Mouse (Mus musculus) stomach, postnatal 0 days (tissue): ENCODE measurements around the gene Aldh3b3. TPM values are rescaled to one million over a fixed set of nuclear protein-coding genes. Genes with fewer than 3 reads are reported as not detected.

Experiments used
- ATAC-seq: fragments of 200-750 bp; cut with Nextera tagmentation; 2 replicates; pipeline ENCODE4 v1.8.0; 2017; ENCODE audit not compliant: low FRiP score, low TSS enrichment
- DNase-seq: peaks from one replicate; pipeline ENCODE4 v3.0.0-alpha.2; 2016; ENCODE audit warnings: low spot score
- H3K27ac ChIP-seq: fragments of 300-500 bp; sonication (generic); replicated peaks from 2 replicates; pipeline ENCODE4 v1.5.1; 2014; ENCODE audit warnings: mild to moderate bottlenecking, control low read depth
- H3K27me3 ChIP-seq: fragments of 300-500 bp; sonication (generic); 2 replicates; pipeline ENCODE4 v1.6.1; 2014; ENCODE audit warnings: low read length; ENCODE audit not compliant: control insufficient read depth, insufficient read depth
- H3K36me3 ChIP-seq: fragments of 300-500 bp; sonication (generic); 2 replicates; pipeline ENCODE4 v1.6.1; 2014; ENCODE audit warnings: low read length, mixed read lengths; ENCODE audit not compliant: control insufficient read depth, insufficient read depth
- H3K4me1 ChIP-seq: fragments of 300-500 bp; sonication (generic); replicated peaks from 2 replicates; pipeline ENCODE4 v1.6.1; 2014; ENCODE audit warnings: antibody characterized with exemption; ENCODE audit not compliant: control insufficient read depth, insufficient read depth
- H3K4me2 ChIP-seq: fragments of 300-500 bp; sonication (generic); replicated peaks from 2 replicates; pipeline ENCODE4 v1.6.1; 2014; ENCODE audit warnings: low read depth, mild to moderate bottlenecking, control low read depth, moderate library complexity
- H3K4me3 ChIP-seq: fragments of 300-500 bp; sonication (generic); 2 replicates; pipeline ENCODE4 v1.5.1; 2014; ENCODE audit warnings: low read depth, low read length, control low read depth
- H3K9ac ChIP-seq: fragments of 300-500 bp; sonication (generic); 2 replicates; pipeline ENCODE4 v1.6.1; 2014; ENCODE audit warnings: mild to moderate bottlenecking, low read length, control low read depth, mixed read lengths
- H3K9me3 ChIP-seq: fragments of 300-500 bp; sonication (generic); 2 replicates; pipeline ENCODE4 v1.6.1; 2016; ENCODE audit warnings: low read length; ENCODE audit not compliant: control insufficient read depth
- CTCF ChIP-seq: IDR thresholded peaks from 2 replicates; pipeline ENCODE4 v1.5.1; 2016; ENCODE audit warnings: antibody characterized with exemption, low read depth, mild to moderate bottlenecking, moderate library complexity
- EP300 ChIP-seq: optimal IDR thresholded peaks from 2 replicates; pipeline ENCODE3; 2016; ENCODE audit warnings: antibody characterized with exemption
- WGBS: fragments of 180-500 bp; shearing (Covaris S2); extraction: QIAGEN DNeasy Blood & Tissue Kit; methylation state at CpG from one replicate; pipeline ENCODE4 v1.1.7; 2014; 5-methylcytosine and 5-hydroxymethylcytosine counted together
- polyA plus RNA-seq: library from polyadenylated mRNA; unstranded; fragments of >200 nt; fragmentation: Nextera tagmentation; extraction: Ambion mirVana; gene quantifications from 2 replicates; pipeline ENCODE4 v1.2.1, GENCODE M21; 2015

Aldh3b3 gene
- polyA plus RNA-seq, 1 experiment from 2014 or later, result 1.1 TPM

DNA sequence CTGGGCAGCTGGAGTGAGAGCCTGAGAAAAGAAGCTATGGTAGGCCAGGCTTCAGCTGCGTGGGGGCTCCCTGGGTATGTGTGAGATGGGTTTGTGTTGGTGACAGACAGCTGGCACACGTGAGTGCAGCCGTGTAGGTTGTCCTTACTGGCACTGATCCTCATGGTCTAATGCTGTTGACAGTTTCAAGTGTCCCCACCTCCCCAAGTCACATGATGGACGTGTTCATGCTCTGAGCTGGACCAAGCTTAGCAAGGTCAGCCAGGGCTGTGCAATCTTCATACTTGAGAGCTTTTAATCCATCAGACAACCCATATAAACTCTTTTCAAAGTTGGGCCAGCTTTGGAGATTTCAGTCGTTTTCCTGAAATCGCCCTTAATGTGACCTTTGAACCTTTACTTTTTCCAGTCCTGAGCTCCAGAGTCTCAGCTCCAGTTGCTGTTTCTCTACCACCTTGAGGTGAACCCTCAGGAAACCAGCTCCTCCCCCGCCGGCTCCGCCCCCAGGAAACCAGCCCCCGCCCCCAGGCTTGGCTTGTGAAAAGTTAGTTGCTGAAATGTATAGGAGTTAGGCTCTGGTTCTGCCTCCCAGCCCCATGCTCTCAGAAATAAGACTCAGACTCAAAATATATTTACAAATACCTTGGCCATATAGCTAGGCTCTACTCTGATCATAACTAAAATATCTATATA is 12.4 kb upstream of the Aldh3b3 start:
- 29% methylated on average over 10 of the region's 10 CpGs for WGBS
- Histone ChIP-seq H3K4me2 (no peak overlapping the region), H3K27me3 (no peaks in the 10 kb centered on the region), H3K4me1 (no peaks in the 10 kb centered on the region), H3K36me3 (no peaks in the 10 kb centered on the region), H3K9ac (no peak overlapping the region), H3K9me3 (no peaks in the 10 kb centered on the region), H3K4me3 (no peak overlapping the region), H3K27ac (no peak overlapping the region)
- DNase-seq (peak; percentile 55), ATAC-seq (no peak)
- TF ChIP-seq EP300 (no peak), CTCF (no peak)

GRCm38 (mm10) chr19:3946715-3947114 is 11.7 kb upstream of the Aldh3b3 start:
- Histone ChIP-seq H3K9ac (no peak overlapping the region), H3K9me3 (no peaks in the 10 kb centered on the region), H3K36me3 (no peaks in the 10 kb centered on the region), H3K4me2 (no peak overlapping the region), H3K27me3 (no peaks in the 10 kb centered on the region), H3K4me1 (no peaks in the 10 kb centered on the region), H3K27ac (no peak overlapping the region), H3K4me3 (no peak overlapping the region)
- peak; percentile 70 for DNase-seq
- TF ChIP-seq EP300 (no peak), CTCF (peak; percentile 97)
- 0 out of 2 replicates have a peak, but pooled peaks have one; percentile 47 for ATAC-seq
- WGBS, result 16% methylated on average over 2 of the region's 2 CpGs

DNA sequence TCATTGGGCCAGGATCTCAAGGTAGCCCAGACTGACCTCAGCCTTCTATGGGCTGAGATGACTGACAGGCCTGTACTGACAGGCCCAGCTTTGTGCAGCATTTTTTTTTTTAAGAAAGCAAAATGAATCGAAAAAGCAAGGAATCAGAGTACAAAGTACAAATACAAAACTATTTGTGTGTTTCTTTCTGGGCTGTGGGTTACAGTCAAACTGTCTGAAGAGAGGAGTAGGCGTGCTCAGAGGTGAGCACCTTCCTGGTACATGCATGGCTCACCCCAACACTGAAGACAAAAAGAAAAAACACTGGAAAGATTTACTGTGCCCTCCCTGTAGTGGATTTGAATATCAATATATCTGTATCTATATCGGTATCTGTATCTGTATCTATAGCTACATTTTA is 10.6 kb upstream of the Aldh3b3 start:
- Histone ChIP-seq H3K4me1 (no peaks in the 10 kb centered on the region), H3K4me3 (no peak overlapping the region), H3K9me3 (no peaks in the 10 kb centered on the region), H3K4me2 (no peak overlapping the region), H3K27me3 (no peaks in the 10 kb centered on the region), H3K36me3 (no peaks in the 10 kb centered on the region), H3K9ac (no peak overlapping the region), H3K27ac (no peak overlapping the region)
- 74% methylated on average over 3 of the region's 3 CpGs for WGBS
- ATAC-seq, result no peak
- TF ChIP-seq CTCF (no peak), EP300 (no peak)
- no peak for DNase-seq

DNA sequence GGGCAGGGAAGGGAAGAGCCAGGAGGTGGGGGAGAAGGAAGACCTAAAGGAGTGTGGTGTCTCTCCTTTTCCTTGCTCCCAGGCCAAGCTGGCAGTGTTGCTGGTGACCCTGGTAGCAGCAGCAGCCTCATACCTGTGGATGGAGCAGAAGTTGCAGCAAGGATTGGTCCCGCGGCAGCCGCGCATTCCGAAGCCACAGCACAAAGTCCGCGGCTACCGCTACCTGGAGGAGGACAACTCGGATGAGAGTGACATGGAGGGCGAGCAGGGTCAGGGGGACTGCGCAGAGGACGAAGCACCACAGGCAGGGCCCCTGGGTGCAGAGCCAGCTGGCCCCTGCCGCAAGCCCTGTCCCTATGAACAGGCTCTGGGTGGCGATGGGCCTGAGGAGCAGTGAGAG is 9.9 kb upstream of the Aldh3b3 start:
- Histone ChIP-seq H3K27ac (no peak overlapping the region), H3K4me2 (no peak overlapping the region), H3K27me3 (no peaks in the 10 kb centered on the region), H3K9ac (no peak overlapping the region), H3K36me3 (no peaks in the 10 kb centered on the region), H3K9me3 (no peaks in the 10 kb centered on the region), H3K4me3 (no peak overlapping the region), H3K4me1 (no peaks in the 10 kb centered on the region)
- TF ChIP-seq CTCF (no peak), EP300 (no peak)
- no peak for DNase-seq
- 78% methylated on average over 13 of the region's 14 CpGs for WGBS
- ATAC-seq, result no peak

DNA sequence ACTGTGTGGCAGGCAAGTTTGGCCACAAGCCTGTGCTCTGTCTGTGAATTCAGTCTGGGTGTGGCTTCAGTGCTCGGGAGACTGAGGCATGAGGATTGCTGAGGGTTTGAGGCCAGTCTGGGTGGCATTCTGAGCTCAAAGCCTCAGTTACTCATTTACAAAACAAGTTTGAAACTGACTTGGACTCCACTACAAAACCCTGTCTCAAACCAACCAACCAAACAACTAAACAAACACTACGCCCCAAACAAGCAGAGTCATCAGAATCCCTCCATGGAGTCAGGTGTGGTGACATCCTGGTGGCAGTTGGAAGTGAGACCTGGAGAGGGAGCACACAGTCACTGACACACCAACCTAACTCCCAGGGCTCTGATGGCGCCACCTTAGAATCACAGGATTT is 8.1 kb upstream of the Aldh3b3 start:
- no peaks in the 10 kb centered on the region for H3K36me3 ChIP-seq
- H3K4me3 ChIP-seq, result no peak overlapping the region
- H3K27me3 ChIP-seq, result no peaks in the 10 kb centered on the region
- H3K4me2 ChIP-seq, result no peak overlapping the region
- 72% methylated on average over 3 of the region's 3 CpGs for whole genome bisulfite sequencing
- H3K9me3 ChIP-seq, result no peaks in the 10 kb centered on the region
- H3K9ac ChIP-seq, result no peak overlapping the region
- ATAC-seq (no peak), DNase-seq (no peak)
- H3K27ac ChIP-seq, result no peak overlapping the region
- no peaks in the 10 kb centered on the region for H3K4me1 ChIP-seq
- TF ChIP-seq CTCF, result no peak

DNA sequence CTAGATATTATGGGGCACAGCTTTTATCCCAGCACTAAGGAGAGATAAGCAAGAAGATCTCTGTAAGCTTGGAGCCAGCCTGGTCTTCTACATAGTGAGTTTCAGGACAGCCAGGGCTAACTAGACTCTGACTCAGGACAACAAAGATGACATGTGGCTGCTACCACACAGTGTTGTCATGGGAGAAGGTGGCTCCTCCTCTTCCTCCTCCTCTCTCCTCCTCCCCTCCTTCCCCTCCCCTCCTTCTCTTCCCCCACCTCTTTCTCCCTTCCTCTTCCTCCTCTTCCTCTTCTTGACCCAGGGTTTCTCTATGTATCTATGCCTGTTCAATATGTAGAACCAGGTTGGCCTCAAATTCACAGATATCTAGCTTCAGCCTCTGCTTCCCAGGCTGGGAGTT is 7.0 kb upstream of the Aldh3b3 start:
- Histone ChIP-seq H3K27me3 (no peaks in the 10 kb centered on the region), H3K36me3 (no peaks in the 10 kb centered on the region)

More for the DNA sequence above, 7.0 kb upstream of the Aldh3b3 start:
- Histone ChIP-seq H3K4me2 (no peak overlapping the region), H3K9ac (no peak overlapping the region), H3K4me1 (no peaks in the 10 kb centered on the region), H3K9me3 (no peaks in the 10 kb centered on the region), H3K27ac (no peak overlapping the region), H3K4me3 (no peak overlapping the region)
- no peak for ATAC-seq
- TF ChIP-seq CTCF (no peak), EP300 (no peak)
- DNase-seq, result no peak
